Mouse (Mus musculus): Measurements from ENCODE around the gene Plxdc2. TPM values are rescaled to one million over a fixed set of nuclear protein-coding genes. Genes with fewer than 3 reads are reported as not detected.

Plxdc2 gene
- 1 to 10 TPM in 1 of 2 experiments, under 1 TPM in 1; 0.95 to 1.3 TPM for total RNA-seq (2023)

GRCm38 (mm10) chr2:16356106-16356818 lies at the start of gene Plxdc2:
TSS of gene Plxdc2 (plus strand) at chr2:16356304.

All from neutrophil, adult 83 days (primary cell).